Mouse (Mus musculus) neutrophil, adult 5-6 weeks (primary cell): ENCODE results near the gene Asna1. TPM values are rescaled to one million over a fixed set of nuclear protein-coding genes. Genes with fewer than 3 reads are reported as not detected.

Experiments
- ATAC-seq: fragments of 151-379, 151-347 bp; 2 replicates; pipeline ENCODE4 v1.8.0; 2017; ENCODE audit warnings: mild to moderate bottlenecking, moderate TSS enrichment; ENCODE audit not compliant: insufficient number of reproducible peaks, poor library complexity, low FRiP score, severe bottlenecking; ENCODE audit errors: extremely low read depth
- total RNA-seq: library from RNA; stranded (forward); fragments of 200-1000 nt; gene quantifications from 2 replicates; pipeline ENCODE4 v1.2.3, GENCODE M21; 2017

Asna1 gene
- total RNA-seq, result 38.9 and 43.1 TPM in 2 replicates

DNA sequence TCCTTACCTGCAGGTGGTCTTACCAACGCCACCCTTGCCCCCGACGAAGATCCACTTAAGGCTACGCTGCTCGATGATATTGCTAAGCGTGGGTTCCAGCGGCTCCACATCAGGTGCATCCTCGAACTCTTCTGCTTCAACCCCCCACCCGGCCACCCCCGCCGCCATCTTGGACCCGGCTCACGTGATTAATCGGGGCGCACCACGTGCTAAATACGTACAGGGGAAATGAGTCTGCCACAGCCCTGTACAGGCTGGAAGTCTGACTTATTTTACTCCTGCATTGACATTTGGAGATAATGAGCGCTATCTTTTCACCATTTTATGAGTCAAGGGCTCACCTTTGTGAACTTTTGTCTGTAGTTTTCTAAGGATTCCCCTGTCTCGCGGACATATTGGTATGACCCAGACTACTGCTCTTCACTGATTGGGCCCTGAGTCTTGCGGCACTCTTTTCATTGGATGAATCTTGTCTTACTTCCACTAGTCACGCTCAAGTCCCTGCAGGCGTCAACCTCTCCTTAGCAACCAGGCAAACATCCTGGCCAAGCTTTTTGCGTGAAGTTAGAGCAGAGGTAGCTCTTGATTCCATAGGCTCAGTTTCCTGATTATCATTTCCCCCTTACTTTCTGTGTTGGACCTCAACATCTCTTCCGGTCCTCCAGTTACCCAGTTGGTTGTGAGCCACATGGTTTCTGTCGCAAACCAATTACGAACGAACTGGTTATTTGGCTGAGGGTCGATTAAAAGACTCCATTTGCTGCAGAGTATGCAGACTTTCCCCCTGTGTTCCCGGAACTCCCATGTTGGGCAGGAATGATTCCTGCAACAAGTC lies at the start of gene Asna1:
Asna1 (minus strand) TSS at position 184 of the 835 bp plus-strand sequence.
- peak; percentile 88 for ATAC-seq

DNA sequence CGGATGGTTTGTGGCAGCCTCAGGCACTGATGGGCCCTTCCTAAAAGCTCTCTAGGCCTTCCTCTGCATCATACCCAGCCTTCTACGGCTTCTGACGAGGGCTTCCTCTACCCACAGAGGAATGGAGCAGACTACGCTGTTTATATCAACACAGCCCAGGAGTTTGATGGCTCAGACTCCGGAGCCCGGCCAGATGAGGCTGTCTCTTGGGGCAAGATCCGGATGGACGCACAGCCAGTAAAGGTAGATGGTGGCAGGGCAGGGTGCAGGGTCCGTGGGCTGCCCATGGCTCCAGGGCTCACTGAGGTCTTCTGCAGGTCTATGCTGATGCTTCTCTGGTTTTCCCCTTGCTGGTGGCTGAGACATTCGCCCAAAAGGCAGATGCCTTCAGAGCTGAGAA lies 49.5 kb upstream of the Asna1 start:
- ATAC-seq, result no peak

DNA sequence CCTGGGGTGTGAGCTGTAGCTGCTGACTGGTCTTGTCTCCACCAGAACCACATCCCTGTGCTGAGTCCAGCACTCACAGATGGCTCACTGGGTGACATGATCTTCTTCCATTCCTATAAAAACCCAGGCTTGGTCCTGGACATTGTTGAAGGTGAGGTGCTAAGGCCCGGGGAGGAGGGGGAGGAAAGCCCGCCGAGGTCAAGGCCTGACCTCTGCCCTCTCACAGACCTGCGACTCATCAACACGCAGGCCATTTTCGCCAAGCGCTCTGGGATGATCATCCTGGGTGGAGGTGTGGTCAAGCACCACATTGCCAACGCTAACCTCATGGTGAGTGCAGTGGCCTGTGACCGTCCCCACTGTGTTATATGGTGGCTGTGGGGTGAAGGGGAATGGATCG lies 49.1 kb upstream of the Asna1 start:
- no peak for ATAC-seq

DNA sequence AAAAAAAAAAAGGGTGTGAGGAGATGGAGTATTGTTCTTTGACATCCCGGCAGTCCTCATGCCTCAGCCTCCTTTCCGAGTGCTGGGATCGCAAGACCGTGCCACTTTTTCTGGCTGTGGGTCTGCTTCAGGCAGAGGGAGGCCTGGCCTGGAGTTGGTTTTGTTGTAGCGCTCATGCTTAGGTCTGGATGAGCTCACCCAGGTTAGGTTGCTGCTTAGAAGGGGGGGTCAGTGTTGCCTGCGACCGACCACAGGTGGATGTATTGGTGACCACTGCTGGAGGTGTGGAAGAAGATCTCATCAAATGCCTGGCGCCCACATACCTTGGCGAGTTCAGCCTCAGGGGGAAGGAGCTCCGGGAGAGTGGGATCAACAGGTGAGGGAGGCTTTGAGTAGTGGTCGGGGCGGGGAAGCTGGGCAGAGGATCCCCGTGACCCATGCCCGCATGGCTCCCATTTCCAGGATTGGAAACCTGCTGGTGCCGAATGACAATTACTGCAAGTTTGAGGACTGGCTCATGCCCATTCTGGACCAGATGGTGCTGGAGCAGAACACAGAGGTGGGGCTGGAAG lies 48.0 kb upstream of the Asna1 start:
- ATAC-seq, result no peak

DNA sequence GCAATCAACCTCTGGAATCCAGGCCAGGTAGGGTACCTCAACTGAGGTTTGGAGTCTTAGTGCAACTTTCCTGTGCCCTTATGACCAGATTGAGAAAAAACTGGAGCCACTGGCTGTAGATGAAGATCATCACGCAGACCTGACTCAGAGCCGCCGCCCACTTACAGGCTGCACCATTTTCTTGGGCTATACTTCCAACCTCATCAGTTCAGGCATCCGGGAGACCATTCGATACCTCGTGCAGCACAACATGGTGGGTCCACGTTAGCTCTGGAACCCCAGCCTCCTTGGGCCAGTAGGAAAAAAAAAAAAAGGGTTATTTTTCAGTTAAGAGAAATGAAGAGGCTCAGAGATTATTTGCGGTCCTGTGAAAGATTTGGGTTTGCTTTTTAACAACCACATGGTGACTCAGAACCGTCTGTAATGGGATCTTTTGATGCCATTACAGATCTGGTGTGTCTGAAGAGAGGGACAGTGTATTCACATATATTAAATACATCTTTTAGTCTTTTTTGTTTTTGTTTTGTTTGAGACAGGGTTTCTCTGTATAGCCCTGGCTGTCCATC lies 47.4 kb upstream of the Asna1 start:
- no peak for ATAC-seq

DNA sequence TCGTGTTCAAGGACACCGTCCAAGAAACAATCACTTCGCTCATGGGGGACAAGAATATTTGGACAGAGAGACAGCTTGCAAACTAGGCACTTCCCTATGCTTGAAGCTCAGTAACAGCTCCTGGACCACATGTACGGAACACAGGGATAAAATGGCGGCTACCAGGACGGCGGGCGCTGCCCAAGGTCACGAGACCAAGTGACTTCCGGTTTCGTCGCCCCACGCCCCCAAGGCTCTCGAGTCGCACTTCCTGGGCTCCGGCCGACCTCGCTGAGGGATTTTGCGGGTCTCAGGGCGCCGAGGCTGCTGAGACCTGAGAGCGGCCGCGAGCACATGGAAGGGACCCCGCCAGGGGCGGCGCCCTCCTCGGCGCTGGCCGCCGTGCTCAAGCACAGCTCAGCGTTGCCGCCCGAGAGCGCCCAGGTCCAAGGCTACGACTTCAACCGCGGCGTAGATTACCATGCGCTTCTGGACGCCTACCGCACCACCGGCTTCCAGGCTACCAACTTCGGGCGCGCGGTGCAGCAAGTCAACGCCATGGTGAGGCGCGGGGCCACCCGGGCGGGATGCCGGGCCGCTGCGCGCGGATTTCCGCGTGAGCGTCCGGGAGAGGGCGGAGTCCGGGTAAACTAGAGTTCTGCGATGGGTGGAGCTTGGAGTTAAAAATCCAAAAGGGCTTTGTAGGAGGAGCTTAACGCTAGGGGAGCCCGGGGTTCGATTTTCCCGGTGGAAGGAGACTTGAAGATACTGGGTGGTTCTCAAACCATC lies 46.6 kb upstream of the Asna1 start, which contains the start of gene Dhps:
Dhps (plus strand) TSS at position 244 of the 768 bp plus-strand sequence.
- ATAC-seq, result peak; percentile 83

DNA sequence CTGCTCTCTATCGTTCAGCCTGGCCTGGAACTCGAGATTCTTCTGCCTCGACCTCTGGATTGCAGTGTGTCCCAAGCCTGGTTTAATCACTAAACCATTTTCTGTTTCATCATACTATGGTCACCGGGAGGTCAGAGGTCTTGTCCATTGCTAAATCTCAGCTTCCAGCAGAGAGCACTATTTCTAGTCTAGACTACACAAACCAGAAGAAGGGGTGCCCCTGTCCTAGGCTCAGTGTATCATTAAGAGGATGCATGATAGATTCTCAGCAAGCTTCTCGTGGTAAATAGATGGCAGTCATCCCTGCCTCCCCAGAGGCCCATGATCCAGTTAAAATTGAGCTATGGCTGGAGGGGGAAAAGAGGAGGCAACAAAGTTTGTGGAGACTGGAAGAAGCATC lies 46.0 kb upstream of the Asna1 start:
- ATAC-seq, result no peak

DNA sequence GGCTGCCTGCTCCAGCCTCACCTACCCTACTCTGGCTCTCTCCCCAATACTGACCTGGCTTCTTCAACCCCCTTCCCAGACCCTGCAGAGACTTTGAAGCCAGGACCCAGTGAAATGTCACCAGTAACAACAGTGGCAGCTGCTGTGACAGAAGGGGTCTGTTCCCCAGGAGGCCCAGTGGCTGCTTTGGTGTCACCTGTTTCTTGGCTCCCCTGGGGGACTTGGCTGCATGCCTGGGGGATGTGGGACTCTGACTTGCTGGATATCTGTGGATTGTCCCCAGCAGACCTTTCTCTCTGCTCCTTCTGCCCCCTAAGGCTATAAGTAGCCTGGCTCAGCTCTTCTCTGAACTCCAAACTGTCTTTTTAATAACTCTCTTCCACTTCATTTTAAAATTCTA lies 42.9 kb upstream of the Asna1 start, which contains the start of gene Gm5741:
Gm5741 (minus strand) TSS at position 1 of the 400 bp plus-strand sequence.
- no peak for ATAC-seq

DNA sequence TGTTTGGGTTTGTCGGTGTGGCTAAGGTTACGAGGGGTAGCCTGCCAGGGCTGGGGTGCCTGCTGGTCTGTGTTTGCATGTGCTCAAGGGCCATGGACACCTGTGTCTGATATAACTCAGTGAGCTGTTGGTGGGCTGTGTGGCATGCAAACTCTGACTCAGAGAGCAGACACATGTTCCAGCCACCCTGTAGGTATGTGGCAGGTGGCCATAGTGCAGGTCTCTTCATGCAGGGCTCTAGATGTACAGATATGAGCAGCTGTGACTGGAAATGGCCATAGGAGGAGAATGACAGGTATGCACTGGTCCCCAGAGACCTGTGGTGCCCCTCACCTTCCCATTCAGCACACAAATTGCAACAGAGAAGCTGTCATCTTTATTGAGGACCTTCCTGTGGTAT lies 42.1 kb upstream of the Asna1 start:
- ATAC-seq, result no peak

DNA sequence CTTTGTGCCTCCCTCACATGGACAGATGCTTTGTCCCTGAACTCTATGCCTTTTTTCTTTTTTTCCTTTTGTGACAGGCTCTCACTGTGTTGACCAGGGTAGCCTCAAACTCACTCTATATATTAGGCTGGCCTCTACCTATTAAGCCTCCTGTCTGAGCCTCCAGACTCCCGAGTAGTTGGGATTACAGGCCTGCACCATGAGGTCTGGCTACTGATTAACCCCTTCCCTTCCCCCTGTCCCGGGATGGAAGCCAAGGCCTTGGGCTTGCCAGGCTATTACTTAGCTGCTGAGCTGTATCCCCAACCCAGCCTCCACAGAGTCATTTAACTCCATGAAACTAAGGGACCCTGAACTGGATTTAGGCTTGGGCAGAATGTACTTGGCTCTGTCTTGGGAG lies 40.1 kb upstream of the Asna1 start:
- no peak for ATAC-seq

DNA sequence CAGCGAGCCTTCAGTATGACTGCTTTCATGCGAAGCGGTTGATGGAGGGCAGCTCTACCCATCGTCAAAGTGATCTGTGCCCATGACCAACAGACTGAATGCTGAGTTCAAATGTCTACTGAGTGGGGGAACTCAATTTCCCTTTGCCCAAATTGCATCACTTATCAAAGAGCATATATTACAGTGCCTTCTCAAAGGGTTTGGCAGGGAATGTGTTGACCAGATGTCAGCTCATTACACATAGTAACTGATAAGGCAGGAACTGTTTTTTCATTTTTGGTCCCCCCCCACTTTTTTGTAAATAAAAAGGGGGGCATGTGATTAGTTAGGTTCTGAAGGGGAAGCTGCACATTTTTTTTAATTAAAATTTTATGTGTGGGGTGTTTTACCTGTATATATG lies 37.5 kb upstream of the Asna1 start:
- ATAC-seq, result no peak

DNA sequence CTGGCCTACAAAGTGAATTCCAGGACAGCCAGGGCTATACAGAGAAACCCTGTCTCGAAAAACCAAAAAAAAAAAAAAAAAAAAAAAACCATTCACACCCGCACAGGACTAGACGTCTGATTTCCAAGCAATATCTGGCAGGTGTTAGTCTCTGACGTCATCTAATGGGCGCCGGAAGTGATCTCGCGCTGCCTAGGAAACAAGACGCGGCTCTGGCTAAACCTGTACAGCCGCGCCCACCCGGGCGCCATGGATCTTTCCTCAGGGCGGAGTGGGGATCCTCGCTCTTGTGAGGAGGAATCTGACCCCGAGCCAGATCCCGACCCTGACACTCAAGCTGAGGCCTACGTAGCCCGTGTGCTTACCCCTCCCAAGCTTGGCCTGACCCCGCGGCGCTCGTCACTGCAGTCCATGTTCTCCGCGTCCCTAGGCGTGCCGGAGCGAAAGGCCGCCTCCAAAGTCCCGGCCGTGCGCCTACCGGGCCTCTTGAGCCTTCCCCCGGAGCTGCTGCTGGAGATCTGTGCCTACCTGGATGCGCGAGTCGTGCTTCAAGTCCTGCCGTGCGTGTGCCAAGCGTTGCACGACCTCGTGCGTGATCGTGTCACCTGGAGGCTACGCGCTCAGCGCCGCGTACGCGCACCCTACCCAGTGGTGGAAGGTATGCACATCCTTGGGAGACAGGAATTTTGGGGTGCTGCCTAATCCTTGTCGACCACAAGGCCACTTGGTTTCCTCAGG lies 35.0 kb upstream of the Asna1 start, which contains the start of gene Fbxw9:
Fbxw9 (plus strand) TSS at position 177 of the 738 bp plus-strand sequence.
- ATAC-seq, result peak; percentile 86

DNA sequence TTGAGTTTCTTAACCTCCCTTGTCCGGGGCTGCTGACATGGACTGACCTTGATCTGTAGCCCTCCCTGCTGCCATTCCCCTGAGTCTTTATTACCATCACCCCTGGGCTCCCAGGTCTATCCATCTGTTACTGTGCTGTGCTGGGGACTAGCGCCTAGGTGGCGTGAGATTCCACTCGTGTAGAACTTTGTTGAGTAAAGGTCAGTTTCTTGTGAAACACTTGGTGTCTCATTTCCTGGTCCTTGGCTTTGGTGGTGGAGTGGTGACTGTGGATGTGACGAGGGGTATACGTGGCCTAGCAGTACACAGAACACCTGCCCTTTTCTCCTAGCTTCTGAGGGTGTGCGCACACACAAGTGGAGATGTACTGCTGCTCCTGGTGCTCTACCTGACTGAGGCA lies 32.3 kb upstream of the Asna1 start:
- no peak for ATAC-seq

DNA sequence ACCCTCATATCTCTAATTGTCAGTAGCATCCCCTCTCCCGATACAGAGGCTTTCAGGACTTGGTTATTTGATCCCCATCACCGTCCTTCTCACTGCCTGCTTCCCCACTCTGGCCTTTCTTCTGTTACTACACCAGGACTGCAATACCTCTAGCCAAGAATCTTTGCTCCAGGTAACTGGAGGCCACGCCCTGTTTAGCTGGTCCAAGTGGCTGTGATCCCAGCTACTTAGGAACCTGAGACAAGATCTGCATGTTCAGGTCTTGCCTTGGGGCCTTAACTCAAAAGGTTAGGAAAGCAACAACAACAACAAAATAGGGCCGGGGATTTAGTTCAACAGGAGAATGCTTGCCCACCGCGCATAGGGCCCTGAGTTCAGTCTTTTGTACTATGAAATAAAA lies 18.5 kb upstream of the Asna1 start:
- ATAC-seq, result no peak

DNA sequence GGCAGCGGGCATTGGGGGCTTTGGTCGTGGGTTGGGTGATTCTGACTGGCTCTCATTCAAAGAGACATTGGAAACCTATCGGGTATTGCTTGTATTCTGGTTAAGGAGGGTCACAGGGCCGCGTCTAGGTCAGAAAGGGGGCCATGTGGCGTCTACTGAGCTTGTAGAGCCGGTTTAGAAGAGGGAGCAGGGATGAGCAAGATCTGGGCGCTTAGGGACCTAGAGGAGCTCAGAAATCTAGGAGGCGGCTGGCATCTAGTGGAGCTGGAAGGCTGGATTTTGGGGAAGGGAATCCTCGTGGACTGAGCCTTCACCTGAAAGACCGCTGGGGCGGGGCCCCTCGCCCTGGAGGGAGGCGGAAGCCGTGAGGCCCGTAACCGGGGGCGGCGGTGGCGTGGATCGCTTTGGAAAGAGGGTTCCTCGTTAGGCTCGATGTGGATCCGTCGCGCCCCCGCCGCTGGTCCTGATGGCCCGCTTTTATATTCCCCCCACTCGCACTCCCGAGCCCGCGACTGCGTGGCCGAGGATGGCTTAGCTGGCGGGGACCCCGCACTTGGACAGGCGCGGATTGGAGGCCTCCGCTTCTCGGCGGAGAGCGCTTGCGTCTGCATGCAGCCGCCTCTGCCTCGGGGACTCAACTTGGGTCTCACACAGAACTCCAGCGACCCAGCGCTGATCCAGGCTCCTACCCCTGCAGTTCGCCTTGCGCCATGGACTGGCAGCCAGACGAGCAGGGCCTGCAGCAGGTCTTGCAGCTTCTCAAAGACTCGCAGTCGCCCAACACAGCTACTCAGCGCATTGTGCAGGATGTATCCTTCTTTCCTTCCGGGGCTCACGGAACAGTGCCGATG lies 12.8 kb upstream of the Asna1 start:
- no peak for ATAC-seq

DNA sequence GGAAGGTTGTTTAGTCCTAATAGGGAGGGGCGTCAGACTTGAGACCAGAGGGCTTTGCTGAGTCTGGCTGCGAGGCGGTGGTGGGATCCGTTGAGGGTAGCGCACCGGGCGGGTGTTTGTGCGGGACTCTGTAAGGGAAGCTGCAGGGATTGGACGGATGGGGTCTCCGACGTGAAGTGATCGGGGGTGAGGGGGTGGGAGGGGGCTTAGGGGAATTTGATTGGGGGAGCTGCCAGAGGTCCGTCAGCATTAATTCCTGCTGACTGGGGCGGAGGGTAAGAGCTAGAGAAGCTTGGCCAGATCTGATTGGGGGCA lies 12.2 kb upstream of the Asna1 start:
- ATAC-seq, result no peak

DNA sequence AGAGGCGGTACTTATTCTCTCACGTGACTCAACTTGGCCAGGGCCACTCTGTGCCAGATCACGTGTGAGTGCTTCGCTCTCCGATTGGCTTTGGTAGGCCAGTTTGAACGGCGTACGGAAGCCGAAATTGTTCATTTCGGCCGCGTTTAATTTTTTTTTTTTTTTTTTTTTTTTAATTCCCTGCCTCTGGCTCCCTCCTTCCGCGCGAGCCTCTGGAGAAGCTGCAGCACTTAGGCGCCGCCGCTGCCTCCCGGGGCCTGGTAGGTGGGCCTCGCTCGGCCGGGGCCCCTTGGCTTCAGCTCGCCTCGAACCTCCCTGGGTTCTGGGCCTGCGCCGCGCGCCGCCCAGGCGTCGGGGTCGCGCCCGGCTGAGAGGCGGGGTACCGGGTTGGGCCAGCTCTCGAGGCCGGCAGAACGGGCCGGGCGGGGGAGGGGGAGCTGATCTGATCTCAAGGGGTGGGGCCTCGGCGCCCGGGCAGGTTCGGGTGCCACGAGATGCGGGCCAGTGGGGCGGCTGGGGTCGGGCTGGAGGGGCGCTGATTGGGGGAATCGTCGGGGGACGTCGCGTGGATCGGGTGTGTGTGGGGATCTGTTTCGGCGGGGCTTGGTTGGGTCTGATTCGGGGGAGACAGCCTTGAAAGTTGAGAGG lies 11.8 kb upstream of the Asna1 start, which contains the start of gene Tnpo2:
Tnpo2 (plus strand) TSS at position 198 of the 648 bp plus-strand sequence.
- ATAC-seq, result peak; percentile 91

DNA sequence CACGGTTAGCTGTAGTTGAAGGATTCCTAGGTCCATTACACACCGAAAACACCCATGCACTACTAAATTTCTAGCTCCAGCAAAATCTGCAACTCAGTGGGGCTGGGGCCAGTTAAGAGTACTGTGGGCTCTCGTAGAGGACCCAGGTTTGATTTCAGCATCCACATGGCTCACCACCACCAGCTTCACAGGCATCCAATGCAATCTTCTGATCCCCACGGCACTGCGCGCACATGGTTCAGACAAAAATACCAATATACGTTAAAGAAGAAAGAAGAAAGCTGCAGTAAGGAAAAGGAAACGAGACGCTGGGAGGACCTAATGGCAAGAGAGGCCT lies 11.3 kb upstream of the Asna1 start:
- ATAC-seq, result no peak
